Mouse (Mus musculus) liver, embryonic 13.5 days (tissue): ENCODE data around the gene Chil1. TPM values are rescaled to one million over a fixed set of nuclear protein-coding genes. Genes with fewer than 3 reads are reported as not detected.

ENCODE experiments used
- ATAC-seq: fragments of 200-750 bp; cut with Nextera tagmentation; 2 replicates; pipeline ENCODE4 v1.8.0; 2017; ENCODE audit warnings: low read depth, mild to moderate bottlenecking, moderate number of reproducible peaks, moderate library complexity
- DNase-seq: peaks from one replicate; pipeline ENCODE4 v3.0.0; 2022
- H3K27ac ChIP-seq: fragments of 300-500 bp; sonication (generic); 2 replicates; pipeline ENCODE4 v1.5.1; 2015; ENCODE audit warnings: moderate library complexity, mild to moderate bottlenecking, inconsistent platforms
- H3K27me3 ChIP-seq: fragments of 300-500 bp; sonication (generic); 2 replicates; pipeline ENCODE4 v1.6.1; 2015; ENCODE audit warnings: mild to moderate bottlenecking, inconsistent platforms
- H3K36me3 ChIP-seq: fragments of 300-500 bp; sonication (generic); 2 replicates; pipeline ENCODE4 v1.6.1; 2015; ENCODE audit warnings: mild to moderate bottlenecking, inconsistent platforms
- H3K4me1 ChIP-seq: fragments of 300-500 bp; sonication (generic); replicated peaks from 2 replicates; pipeline ENCODE4 v1.6.1; 2015; ENCODE audit warnings: inconsistent platforms
- H3K4me2 ChIP-seq: fragments of 300-500 bp; sonication (generic); 2 replicates; pipeline ENCODE4 v1.6.1; 2015; ENCODE audit warnings: inconsistent platforms, mild to moderate bottlenecking, moderate library complexity
- H3K4me3 ChIP-seq: fragments of 300-500 bp; sonication (generic); replicated peaks from 2 replicates; pipeline ENCODE4 v1.5.1; 2015; ENCODE audit warnings: mild to moderate bottlenecking, inconsistent platforms
- H3K9ac ChIP-seq: fragments of 300-500 bp; sonication (generic); 2 replicates; pipeline ENCODE4 v1.6.1; 2015; ENCODE audit warnings: mild to moderate bottlenecking, inconsistent platforms
- H3K9me3 ChIP-seq: fragments of 300-500 bp; sonication (generic); replicated peaks from 2 replicates; pipeline ENCODE4 v1.6.1; 2016; ENCODE audit warnings: inconsistent platforms
- WGBS: fragments of 180-500 bp; shearing (Covaris S2); methylation state at CpG from one replicate; pipeline ENCODE4 v1.1.7; 2015; ENCODE audit not compliant: insufficient replicate concordance; 5-methylcytosine and 5-hydroxymethylcytosine counted together
- polyA plus RNA-seq: library from polyadenylated mRNA; unstranded; fragments of >200 nt; fragmentation: Nextera tagmentation; extraction: Ambion mirVana; gene quantifications from 2 replicates; pipeline ENCODE4 v1.2.1, GENCODE M21; 2015

The Chil1 gene
- polyA plus RNA-seq, 1 experiment from 2014 or later = 2.4 TPM

DNA sequence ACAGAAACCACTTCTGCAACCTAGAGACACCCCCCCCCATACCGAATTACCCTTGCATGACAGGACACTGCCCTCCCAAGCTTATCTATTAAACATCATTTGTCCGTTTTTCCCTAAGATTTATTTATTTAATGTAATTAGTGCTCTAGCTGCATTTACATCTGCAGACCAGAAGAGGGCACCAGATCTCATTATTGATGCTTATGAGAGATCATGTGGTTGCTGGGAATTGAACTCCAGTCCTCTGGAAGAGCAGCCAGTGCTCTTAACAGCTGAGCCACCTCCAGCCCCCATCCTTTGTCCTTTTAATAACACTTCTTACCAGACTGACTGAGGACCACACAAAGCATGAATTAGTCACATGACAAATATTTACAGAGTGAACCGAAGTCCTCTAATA lies 27.3 kb upstream of the Chil1 start:
- DNase-seq (no peak), ATAC-seq (no peak)
- H3K36me3 ChIP-seq = no peaks in the 10 kb centered on the region
- H3K4me1 ChIP-seq = peaks cover 51% of the 10 kb centered on the region
- no peaks in the 10 kb centered on the region for H3K27me3 ChIP-seq
- H3K27ac ChIP-seq = no peak overlapping the region
- H3K4me2 ChIP-seq = no peak overlapping the region
- H3K9ac ChIP-seq = no peak overlapping the region
- WGBS = 45% methylated on average over 3 of the region's 3 CpGs
- H3K9me3 ChIP-seq = no peaks in the 10 kb centered on the region
- H3K4me3 ChIP-seq = no peak overlapping the region

DNA sequence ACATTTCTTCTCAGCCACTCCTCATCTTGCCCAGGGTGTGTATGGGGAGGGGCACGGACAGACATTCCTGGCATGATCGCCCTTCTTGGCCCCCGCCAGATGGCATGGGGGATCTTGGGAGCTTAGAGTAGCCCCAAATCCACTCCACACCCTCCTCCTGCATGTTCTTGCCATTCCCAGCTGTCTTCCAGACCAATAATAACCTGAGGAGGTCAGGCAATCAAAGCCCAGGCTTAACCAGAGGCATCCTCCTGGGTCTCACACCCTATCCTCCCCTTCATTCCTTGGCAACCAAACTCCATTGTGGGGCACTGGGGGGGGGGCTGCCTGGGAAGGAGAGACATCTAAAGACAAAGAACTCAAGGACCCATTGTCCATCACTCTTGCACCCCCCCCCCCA lies 21.6 kb upstream of the Chil1 start:
- ATAC-seq (no peak), DNase-seq (no peak)
- WGBS = 79% methylated on average over 3 of the region's 3 CpGs
- no peaks in the 10 kb centered on the region for H3K36me3 ChIP-seq
- no peaks in the 10 kb centered on the region for H3K9me3 ChIP-seq
- peaks cover 4% of the 10 kb centered on the region; the same call in 1 of the 2 replicates for H3K27me3 ChIP-seq
- no peak overlapping the region for H3K27ac ChIP-seq
- H3K4me2 ChIP-seq = no peak overlapping the region
- no peak overlapping the region for H3K9ac ChIP-seq
- no peak overlapping the region for H3K4me3 ChIP-seq
- H3K4me1 ChIP-seq = peaks cover 9% of the 10 kb centered on the region; the same call in 1 of the 2 replicates

DNA sequence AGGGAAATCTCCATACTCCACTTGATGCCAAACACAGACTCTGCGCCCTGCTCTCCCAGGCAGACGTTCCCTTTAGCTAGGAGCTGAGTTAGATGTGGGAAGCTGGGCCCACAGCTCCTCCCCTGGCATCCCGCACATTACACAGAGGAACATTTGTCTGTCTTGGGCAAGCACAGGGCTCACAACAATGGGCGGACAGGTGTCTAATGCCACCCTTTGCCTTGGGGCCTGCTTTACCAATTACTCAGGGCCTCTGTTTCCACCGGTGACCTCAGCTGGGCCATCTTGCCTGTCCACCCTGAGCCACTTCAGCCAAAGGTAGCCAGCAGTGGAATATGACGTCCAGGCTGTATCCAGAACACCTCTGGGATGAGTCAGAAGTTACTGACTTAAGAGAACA lies 20.6 kb upstream of the Chil1 start:
- ATAC-seq (no peak), DNase-seq (no peak)
- 0 out of 2 replicates have a peak, but pooled peaks cover 9% of the 10 kb centered on the region for H3K4me1 ChIP-seq
- H3K4me2 ChIP-seq = no peak overlapping the region
- no peak overlapping the region for H3K27ac ChIP-seq
- 63% methylated on average over 6 of the region's 6 CpGs for WGBS
- no peak overlapping the region for H3K9ac ChIP-seq
- no peak overlapping the region for H3K4me3 ChIP-seq
- H3K27me3 ChIP-seq = peaks cover 4% of the 10 kb centered on the region; the same call in 1 of the 2 replicates
- no peaks in the 10 kb centered on the region for H3K36me3 ChIP-seq
- no peaks in the 10 kb centered on the region for H3K9me3 ChIP-seq

DNA sequence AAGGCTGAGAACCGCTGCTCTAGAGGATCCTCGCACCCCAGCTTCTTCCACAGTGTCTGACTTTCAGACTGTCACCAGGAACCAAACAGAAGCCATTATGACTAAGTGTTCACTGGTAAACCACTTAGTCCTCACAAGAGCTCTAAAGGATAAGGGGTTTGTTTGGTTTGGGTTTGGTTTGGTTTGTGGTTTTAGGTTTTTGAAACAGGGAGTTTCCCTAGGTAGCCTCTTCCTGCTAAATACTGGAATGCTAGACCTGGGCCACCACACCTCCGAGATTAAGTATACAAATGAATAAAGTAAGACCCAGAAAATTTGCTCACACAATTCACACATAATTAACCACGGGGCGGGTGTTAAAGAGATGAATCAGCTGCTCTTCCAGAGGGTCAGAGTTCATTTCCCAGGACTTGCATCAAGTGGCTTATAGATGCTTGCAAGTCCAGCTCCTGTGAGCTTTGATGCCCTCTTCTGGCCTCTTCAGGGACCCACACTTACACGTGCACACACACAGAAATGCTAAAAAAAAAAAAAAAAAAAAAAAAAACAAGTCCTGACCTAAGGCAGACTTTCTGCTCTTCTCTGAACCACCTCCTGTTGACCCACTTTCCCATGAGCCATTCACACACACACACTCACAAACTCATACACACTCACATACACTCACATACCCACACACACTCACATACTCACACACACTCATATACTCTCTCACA lies 19.3 kb upstream of the Chil1 start:
- Histone ChIP-seq H3K4me3 (no peak overlapping the region), H3K27me3 (peaks cover 4% of the 10 kb centered on the region; the same call in 1 of the 2 replicates), H3K9ac (no peak overlapping the region), H3K4me1 (peaks cover 21% of the 10 kb centered on the region), H3K36me3 (no peaks in the 10 kb centered on the region), H3K4me2 (no peak overlapping the region), H3K9me3 (no peaks in the 10 kb centered on the region), H3K27ac (no peak overlapping the region)
- 58% methylated on average over 6 of the region's 6 CpGs for WGBS
- no peak for ATAC-seq
- DNase-seq = no peak

DNA sequence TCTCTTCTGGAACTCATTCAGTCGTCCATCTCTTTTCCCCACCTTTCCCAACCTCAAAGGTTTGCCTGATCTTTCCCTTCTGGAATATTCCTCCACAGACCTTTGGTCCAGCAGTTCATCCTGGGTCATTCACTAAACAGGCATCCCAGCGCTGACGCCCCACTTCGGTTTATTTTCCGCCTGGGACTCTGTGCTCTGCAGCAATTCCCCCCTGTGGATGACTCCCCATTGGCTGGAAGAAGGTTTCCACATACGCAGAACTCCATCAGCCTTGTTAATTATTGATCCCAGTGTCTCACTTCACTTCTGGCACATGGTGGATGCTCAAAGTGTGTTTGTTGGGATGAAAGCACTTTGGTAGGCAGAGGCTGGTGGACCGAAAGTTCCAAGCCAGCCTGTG lies 18.5 kb upstream of the Chil1 start:
- no peaks in the 10 kb centered on the region for H3K36me3 ChIP-seq
- DNase-seq (no peak), ATAC-seq (peak; percentile 65)
- H3K4me3 ChIP-seq = no peak overlapping the region
- peaks cover 29% of the 10 kb centered on the region for H3K4me1 ChIP-seq
- H3K27ac ChIP-seq = no peak overlapping the region
- H3K4me2 ChIP-seq = no peak overlapping the region
- no peak overlapping the region for H3K9ac ChIP-seq
- peaks cover 4% of the 10 kb centered on the region; the same call in 1 of the 2 replicates for H3K27me3 ChIP-seq
- WGBS = 72% methylated on average over 7 of the region's 7 CpGs
- H3K9me3 ChIP-seq = no peaks in the 10 kb centered on the region

DNA sequence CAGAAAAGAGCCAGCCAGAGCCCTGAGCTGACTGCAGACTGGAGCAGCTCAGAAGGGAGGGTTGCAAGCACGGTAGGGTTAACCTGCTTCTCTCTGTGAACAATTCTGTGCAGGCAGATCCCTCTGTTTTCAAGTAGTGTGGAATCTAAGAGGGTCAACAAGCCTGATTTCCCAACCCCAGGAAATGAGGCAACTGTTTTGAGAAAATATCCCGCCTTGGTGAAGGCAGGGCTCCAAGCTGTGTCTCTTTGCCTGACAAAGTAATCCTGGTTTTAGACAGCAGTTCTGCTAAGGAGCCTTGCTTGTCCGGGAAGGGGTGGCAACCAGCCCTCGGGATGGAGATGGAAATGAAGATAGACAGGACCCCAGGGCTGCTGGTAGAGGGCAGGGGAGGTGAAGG lies 17.5 kb upstream of the Chil1 start:
- Histone ChIP-seq H3K9me3 (no peaks in the 10 kb centered on the region), H3K4me3 (no peak overlapping the region), H3K27me3 (peaks cover 4% of the 10 kb centered on the region; the same call in 1 of the 2 replicates), H3K4me1 (peaks cover 34% of the 10 kb centered on the region), H3K36me3 (no peaks in the 10 kb centered on the region), H3K9ac (no peak overlapping the region), H3K4me2 (no peak overlapping the region), H3K27ac (no peak overlapping the region)
- WGBS = 58% methylated on average over 4 of the region's 4 CpGs
- no peak for DNase-seq
- no peak for ATAC-seq

DNA sequence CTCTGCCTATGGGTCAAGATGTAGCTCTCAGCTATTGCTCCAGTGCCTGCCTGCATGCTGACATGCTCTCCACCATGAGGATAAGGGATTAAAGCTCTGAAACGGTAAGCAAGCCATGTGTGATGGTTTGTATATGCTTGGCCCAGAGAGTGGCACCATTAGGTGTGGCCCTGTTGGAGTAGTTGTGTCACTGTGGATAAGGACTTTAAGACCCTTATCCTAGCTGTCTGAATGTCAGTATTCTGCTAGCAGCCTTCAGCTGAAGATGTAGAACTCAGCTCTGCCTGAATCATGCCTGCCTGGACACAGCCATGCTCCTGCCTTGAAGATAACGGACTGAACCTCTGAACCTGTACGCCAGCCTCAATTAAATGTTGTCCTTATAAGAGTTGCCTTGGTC lies 15.4 kb upstream of the Chil1 start:
- H3K36me3 ChIP-seq = no peaks in the 10 kb centered on the region

DNA sequence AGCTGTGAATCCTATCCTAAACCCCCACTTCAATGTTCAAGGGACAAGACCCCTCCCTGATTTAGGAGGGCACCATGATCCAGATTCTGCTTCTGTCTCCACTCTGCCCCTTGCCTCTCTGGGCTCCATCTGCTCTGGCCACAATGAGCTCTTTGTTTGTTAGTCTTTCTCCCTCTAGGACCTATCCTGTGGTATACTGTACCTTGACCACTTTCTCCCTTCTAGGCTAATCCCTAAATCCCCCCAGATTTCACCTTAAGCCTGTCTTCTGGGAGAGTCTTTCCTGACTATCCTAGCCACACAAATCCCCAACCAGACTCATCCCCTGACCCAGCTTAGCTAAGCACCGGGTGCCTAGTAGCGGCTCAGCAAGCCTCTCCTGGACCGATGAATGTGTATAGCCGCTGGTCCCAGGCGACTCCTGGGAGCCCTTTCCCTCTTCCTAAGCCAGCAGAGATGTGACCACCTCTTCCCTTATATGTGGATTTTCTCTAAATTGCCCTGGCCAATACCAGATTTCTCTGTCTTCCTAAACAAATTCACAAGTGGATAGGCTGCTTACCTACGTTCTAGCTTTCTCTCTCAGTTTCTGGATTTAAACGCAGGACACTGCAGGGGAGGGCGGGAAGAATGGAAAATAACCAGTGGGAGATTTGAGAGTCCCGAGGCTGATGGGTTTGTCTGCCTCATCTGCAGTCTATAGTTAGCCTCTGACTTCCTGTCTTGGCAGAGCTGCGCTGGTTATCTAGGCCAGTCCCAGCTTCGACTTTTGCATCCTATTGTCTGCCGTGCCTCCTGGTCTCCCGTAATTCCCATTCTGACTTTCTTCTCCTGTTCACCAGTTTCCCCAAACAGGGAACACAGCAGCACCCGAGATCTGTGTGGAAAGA lies 14.3 kb upstream of the Chil1 start:
- ATAC-seq (no peak), DNase-seq (no peak)
- no peaks in the 10 kb centered on the region for H3K36me3 ChIP-seq
- H3K4me1 ChIP-seq = peaks cover 34% of the 10 kb centered on the region
- no peak overlapping the region for H3K9ac ChIP-seq
- no peak overlapping the region for H3K4me2 ChIP-seq
- WGBS = 37% methylated on average over 14 of the region's 14 CpGs
- no peak overlapping the region for H3K27ac ChIP-seq
- H3K4me3 ChIP-seq = no peak overlapping the region
- H3K9me3 ChIP-seq = no peaks in the 10 kb centered on the region
- no peaks in the 10 kb centered on the region for H3K27me3 ChIP-seq

More for the DNA sequence above, 15.4 kb upstream of the Chil1 start:
- 62% methylated on average over 3 of the region's 3 CpGs for WGBS
- Histone ChIP-seq H3K27ac (no peak overlapping the region), H3K9ac (no peak overlapping the region), H3K4me2 (no peak overlapping the region), H3K4me1 (peaks cover 34% of the 10 kb centered on the region), H3K4me3 (no peak overlapping the region), H3K9me3 (no peaks in the 10 kb centered on the region), H3K27me3 (no peaks in the 10 kb centered on the region)
- DNase-seq (no peak), ATAC-seq (peak; percentile 60; the same call in 1 of the 2 replicates)

DNA sequence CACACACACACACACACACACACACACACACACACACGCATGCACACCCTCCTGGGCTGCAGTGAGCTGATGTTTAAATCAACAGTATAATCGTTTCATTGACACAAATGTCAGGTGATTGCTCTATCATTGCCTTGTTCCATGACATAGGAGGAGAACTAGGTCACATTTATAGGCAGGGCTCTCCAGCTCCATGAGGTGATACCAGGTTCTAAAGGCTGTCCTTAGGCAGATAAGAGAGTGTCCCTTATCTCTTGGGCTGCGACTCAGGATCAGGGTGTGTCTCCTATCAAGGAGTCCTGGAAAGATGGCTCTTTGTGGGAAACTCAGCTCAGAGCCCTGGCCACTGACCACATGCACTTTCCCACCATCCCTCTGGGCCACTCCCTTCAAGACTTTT lies 13.4 kb upstream of the Chil1 start:
- 41% methylated on average over 3 of the region's 3 CpGs for WGBS
- Histone ChIP-seq H3K36me3 (no peaks in the 10 kb centered on the region), H3K27me3 (no peaks in the 10 kb centered on the region), H3K4me3 (no peak overlapping the region), H3K4me1 (peaks cover 34% of the 10 kb centered on the region), H3K27ac (no peak overlapping the region), H3K4me2 (no peak overlapping the region), H3K9me3 (no peaks in the 10 kb centered on the region), H3K9ac (no peak overlapping the region)
- ATAC-seq = peak; percentile 65
- no peak for DNase-seq

DNA sequence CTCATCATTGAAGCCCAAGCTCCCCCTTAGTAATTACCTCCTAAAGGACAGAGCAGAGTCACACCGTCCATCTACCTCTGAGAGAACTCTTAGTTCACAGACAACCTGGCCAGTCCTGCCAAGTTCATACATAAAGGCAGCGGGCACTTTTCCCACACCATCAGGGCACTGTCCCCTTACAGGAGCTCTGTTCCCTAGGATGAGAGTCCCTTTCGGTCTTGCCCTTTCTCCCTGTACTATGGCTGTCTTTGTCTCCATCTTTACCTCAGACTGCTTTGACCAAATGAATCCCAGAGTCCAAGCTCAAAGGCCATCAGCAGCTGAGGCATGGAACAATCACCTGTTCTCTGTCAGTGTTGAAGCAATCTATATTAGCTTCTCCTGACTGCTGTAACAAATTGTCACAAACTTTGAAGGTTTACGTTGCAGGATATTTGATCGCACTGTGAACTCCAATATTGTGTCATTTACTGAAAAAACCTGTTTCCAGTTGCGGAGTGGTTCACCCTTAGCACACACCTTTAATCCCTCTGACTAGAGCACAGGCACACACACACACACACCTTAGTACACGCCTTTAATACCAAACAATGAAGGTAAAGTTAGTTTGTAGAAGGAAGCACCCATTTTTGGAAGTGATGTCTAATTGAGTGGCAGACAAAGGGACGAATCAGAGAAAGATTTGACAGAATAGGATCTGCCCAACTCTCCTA lies 12.8 kb upstream of the Chil1 start:
- 73% methylated on average over 8 of the region's 8 CpGs for WGBS
- H3K36me3 ChIP-seq = no peaks in the 10 kb centered on the region
- peaks cover 33% of the 10 kb centered on the region for H3K4me1 ChIP-seq
- DNase-seq (no peak), ATAC-seq (no peak)
- no peak overlapping the region for H3K27ac ChIP-seq
- H3K27me3 ChIP-seq = no peaks in the 10 kb centered on the region
- no peak overlapping the region for H3K9ac ChIP-seq
- no peaks in the 10 kb centered on the region for H3K9me3 ChIP-seq
- no peak overlapping the region for H3K4me2 ChIP-seq
- H3K4me3 ChIP-seq = no peak overlapping the region

DNA sequence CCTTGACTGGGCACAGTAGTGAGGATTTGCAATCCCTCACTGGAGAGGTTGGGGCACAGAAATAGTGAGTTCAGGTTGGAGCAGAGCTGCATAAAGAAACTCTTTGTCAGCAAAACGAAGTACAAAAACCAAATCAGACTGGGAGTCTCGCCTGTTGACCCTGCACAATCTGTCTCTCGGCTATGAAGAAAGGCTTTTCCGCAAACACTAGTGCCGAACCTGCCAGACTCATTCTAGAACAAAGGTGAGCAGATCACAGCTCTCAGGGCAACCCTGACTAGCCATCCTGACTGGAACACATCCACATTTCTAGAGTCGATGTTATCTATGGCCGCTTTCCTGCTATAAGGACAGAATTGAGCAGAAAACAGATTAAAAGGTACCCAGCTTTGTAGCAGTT lies 8.9 kb upstream of the Chil1 start:
- Histone ChIP-seq H3K4me2 (no peak overlapping the region), H3K4me3 (no peak overlapping the region), H3K27me3 (no peaks in the 10 kb centered on the region), H3K9ac (no peak overlapping the region), H3K36me3 (no peaks in the 10 kb centered on the region), H3K4me1 (peaks cover 9% of the 10 kb centered on the region), H3K9me3 (no peaks in the 10 kb centered on the region), H3K27ac (no peak overlapping the region)
- 58% methylated on average over 7 of the region's 7 CpGs for WGBS
- DNase-seq = no peak
- ATAC-seq = no peak
